Mouse (Mus musculus): ENCODE measurements around the gene Cct7.

GRCm38 (mm10) chr6:85491606-85492005 is 40.3 kb downstream of the Cct7 start:
- TF ChIP-seq CTCF (IDR thresholded peaks at IDR 0.05; ENCODE audit: low read depth, low read length), result no peak
- no peak for TF ChIP-seq POLR2A (IDR thresholded peaks at IDR 0.05; ENCODE audit: borderline replicate concordance, low read depth, low read length)

All from bone marrow macrophage, adult 2 months (primary cell).